ENCODE assay signal across 18 mouse cellular contexts in genomic region chr7:100100031-100100595, GRCm38 (mm10). TPM values are rescaled to one million over a fixed set of nuclear protein-coding genes. Genes with fewer than 3 reads are reported as not detected.
DNase-seq lines count a peak whose midpoint lies in the region; ATAC-seq and TF ChIP-seq lines count a peak whose summit lies in the region.
"Had no signal": no experiment of that assay in that cellular context is flagged by ENCODE, and none has a peak within 500 bp of the region (broad histone marks: within the 10 kb centered on the region; RNA-seq: fewer than 3 reads in every experiment).

No protein-coding gene starts in this region.

- TF ChIP-seq CTCF in CH12.LX (conservative IDR thresholded peaks at IDR 0.05 in 1 of 2, IDR thresholded peaks at IDR 0.05 in 1 of 2; ENCODE audit: low read depth in 2 of 2, low read length in 2 of 2): no peak

- no peaks in the 10 kb centered on the region for H3K4me1 ChIP-seq in forebrain, embryonic 11.5 days (replicated peaks; ENCODE audit: control insufficient read depth, insufficient read depth, low read length)
- no peaks in the 10 kb centered on the region for H3K4me1 ChIP-seq in forebrain, embryonic 14.5 days (ENCODE audit: control insufficient read depth, insufficient read depth, low read length)
- H3K4me1 ChIP-seq in CH12.LX (ENCODE audit: control insufficient read depth in 1 of 2, insufficient read depth in 2 of 2): peaks cover 5 to 56% of the 10 kb centered on the region in 2 experiments; a peak in 3 of 4 replicates
- no peaks in the 10 kb centered on the region for H3K4me1 ChIP-seq in forebrain, embryonic 13.5 days
- H3K4me1 ChIP-seq: embryonic facial prominence, embryonic 10.5 days; forebrain, embryonic 10.5 days; heart, embryonic 12.5 days; midbrain, embryonic 10.5 days had no signal

- no peak overlapping the region for H3K27ac ChIP-seq in forebrain, embryonic 11.5 days (ENCODE audit: low read depth, low read length)
- H3K27ac ChIP-seq in forebrain, embryonic 14.5 days (ENCODE audit: low read depth, low read length): no peak overlapping the region
- H3K27ac ChIP-seq in CH12.LX (ENCODE audit: insufficient read depth, low read depth): no peak overlapping the region
- H3K27ac ChIP-seq in forebrain, embryonic 13.5 days: no peak overlapping the region
- H3K27ac ChIP-seq: embryonic facial prominence, embryonic 10.5 days; forebrain, embryonic 10.5 days; midbrain, embryonic 10.5 days had no signal

- no peaks in the 10 kb centered on the region for H3K9me3 ChIP-seq in forebrain, embryonic 11.5 days (ENCODE audit: control insufficient read depth, low read length)
- no peaks in the 10 kb centered on the region for H3K9me3 ChIP-seq in forebrain, embryonic 14.5 days (replicated peaks; ENCODE audit: control insufficient read depth, low read length)
- H3K9me3 ChIP-seq in CH12.LX (replicated peaks; ENCODE audit: low read length): peaks cover 4% of the 10 kb centered on the region
- no peaks in the 10 kb centered on the region for H3K9me3 ChIP-seq in forebrain, embryonic 13.5 days (replicated peaks)
- H3K9me3 ChIP-seq: embryonic facial prominence, embryonic 10.5 days; forebrain, embryonic 10.5 days; heart, embryonic 12.5 days; midbrain, embryonic 10.5 days had no signal

- H3K36me3 ChIP-seq in forebrain, embryonic 11.5 days (ENCODE audit: control insufficient read depth, insufficient read depth, low read length): peaks cover 10% of the 10 kb centered on the region; the same call in 1 of the 2 replicates
- H3K36me3 ChIP-seq in forebrain, embryonic 14.5 days (ENCODE audit: control insufficient read depth, insufficient read depth, low read length): peaks cover 78% of the 10 kb centered on the region
- peaks cover 53 to 78% of the 10 kb centered on the region in 2 experiments for H3K36me3 ChIP-seq in CH12.LX (replicated peaks in 1 of 2; ENCODE audit: control insufficient read depth in 1 of 2, insufficient read depth in 1 of 2, low read length in 1 of 2)
- peaks cover 90% of the 10 kb centered on the region for H3K36me3 ChIP-seq in forebrain, embryonic 13.5 days (ENCODE audit: poor library complexity, severe bottlenecking)

- H3K4me2 ChIP-seq in forebrain, embryonic 11.5 days (ENCODE audit: low read depth, low read length, severe bottlenecking): no peak overlapping the region
- H3K4me2 ChIP-seq in forebrain, embryonic 14.5 days (ENCODE audit: low read length): no peak overlapping the region
- H3K4me2 ChIP-seq in CH12.LX (ENCODE audit: insufficient read depth, low read depth, poor library complexity, severe bottlenecking): no peak overlapping the region
- H3K4me2 ChIP-seq in forebrain, embryonic 13.5 days: no peak overlapping the region
- H3K4me2 ChIP-seq: heart, embryonic 12.5 days had no signal

- peaks cover 4% of the 10 kb centered on the region for H3K79me2 ChIP-seq in CH12.LX (replicated peaks; ENCODE audit: control insufficient read depth, extremely low read depth, insufficient read depth, poor library complexity, severe bottlenecking)

- ATAC-seq in forebrain, embryonic 11.5 days (replicated peaks; ENCODE audit: low FRiP score): no peak
- ATAC-seq in forebrain, embryonic 14.5 days: no peak
- peak; percentile 78 for ATAC-seq in megakaryocyte progenitor cell, adult 5-6 weeks (replicated peaks; ENCODE audit: poor library complexity)
- ATAC-seq in forebrain, embryonic 13.5 days: no peak

- no peak for TF ChIP-seq EP300 in CH12.LX (IDR thresholded peaks at IDR 0.05; ENCODE audit: low read length)

- no peak for TF ChIP-seq RAD21 in CH12.LX (IDR thresholded peaks at IDR 0.05; ENCODE audit: low read depth, low read length)

- no peak for TF ChIP-seq POLR2A in CH12.LX (IDR thresholded peaks at IDR 0.05; ENCODE audit: low read depth, low read length)

- H3K9ac ChIP-seq in forebrain, embryonic 11.5 days (ENCODE audit: low read length): no peak overlapping the region
- no peak overlapping the region for H3K9ac ChIP-seq in forebrain, embryonic 14.5 days (ENCODE audit: low read length)
- no peak overlapping the region for H3K9ac ChIP-seq in CH12.LX (ENCODE audit: insufficient read depth, low read depth)
- no peak overlapping the region for H3K9ac ChIP-seq in forebrain, embryonic 13.5 days
- H3K9ac ChIP-seq: heart, embryonic 12.5 days had no signal

- H3K27me3 ChIP-seq in forebrain, embryonic 11.5 days (ENCODE audit: control insufficient read depth, insufficient read depth, low read length): no peaks in the 10 kb centered on the region
- no peaks in the 10 kb centered on the region for H3K27me3 ChIP-seq in forebrain, embryonic 14.5 days (replicated peaks; ENCODE audit: control insufficient read depth, insufficient read depth, low read length)
- no peaks in the 10 kb centered on the region for H3K27me3 ChIP-seq in CH12.LX (replicated peaks)
- no peaks in the 10 kb centered on the region for H3K27me3 ChIP-seq in forebrain, embryonic 13.5 days
- H3K27me3 ChIP-seq: heart, embryonic 12.5 days had no signal

- 90% methylated on average over 5 of the region's 5 CpGs for WGBS in forebrain, embryonic 11.5 days
- 92% methylated on average over 5 of the region's 5 CpGs for WGBS in forebrain, embryonic 14.5 days
- WGBS in forebrain, embryonic 13.5 days: 90% methylated on average over 5 of the region's 5 CpGs

- no peak overlapping the region for H3K4me3 ChIP-seq in forebrain, embryonic 11.5 days (ENCODE audit: low read depth, low read length)
- H3K4me3 ChIP-seq in forebrain, embryonic 14.5 days (ENCODE audit: low read depth, low read length): no peak overlapping the region
- H3K4me3 ChIP-seq in CH12.LX (replicated peaks in 1 of 3; ENCODE audit: low read depth in 2 of 3, low read length in 2 of 3, poor library complexity in 1 of 3): no peak overlapping the region
- H3K4me3 ChIP-seq in forebrain, embryonic 13.5 days: no peak overlapping the region
- H3K4me3 ChIP-seq: embryonic facial prominence, embryonic 10.5 days; forebrain, embryonic 10.5 days; heart, embryonic 12.5 days; midbrain, embryonic 10.5 days; myocyte had no signal

- intact Hi-C loops in left cerebral cortex, postnatal 4 days (cut with DNase I): loop anchor here (5.0 to 10.0 kb wide), 2 partner anchors 93 to 175 kb away; partner anchors contain the start of gene Chrdl2

- in situ Hi-C loops in CH12.LX (cut with MboI; ENCODE audit: low pct_ligation_motif_present, low pct_unique_long_range_greater_than_20kb, low sequenced_read_pairs): no loop called here

- dilution Hi-C loops in CH12.LX (cut with MboI; ENCODE audit: extremely low pct_ligation_motif_present, extremely low pct_unique_long_range_greater_than_20kb, low sequenced_read_pairs): no loop called here

- peak; percentile 11 for DNase-seq in forebrain, embryonic 11.5 days (ENCODE audit: low spot score)
- DNase-seq in forebrain, embryonic 14.5 days (ENCODE audit: low spot score): no peak
- DNase-seq in CH12.LX (ENCODE audit: extremely low read depth): peak; percentile 41
- peak; percentile 42 for DNase-seq in c-Kit-positive CD71-positive TER-119-positive erythroid progenitor cells, embryonic 14.5 days (ENCODE audit: low spot score)
- no peak for DNase-seq in left cerebral cortex, postnatal 4 days
- DNase-seq in layer of hippocampus, postnatal 36 days: no peak
- DNase-seq: cerebellum, adult 9-11 months; kidney, adult 11 months; lung, adult 18-20 months; right cerebral cortex, postnatal 4 days; thymus, adult 18-20 months had no signal

TF ChIP-seq in CH12.LX, 34 proteins besides CTCF, POLR2A, EP300 and RAD21:
- TF ChIP-seq E2F4 (IDR thresholded peaks at IDR 0.05; ENCODE audit: insufficient replicate concordance, low read depth, low read length) (no peak), NELFE (IDR thresholded peaks at IDR 0.05; ENCODE audit: low read depth, low read length) (no peak), KAT2A (IDR thresholded peaks at IDR 0.05; ENCODE audit: insufficient replicate concordance, low read length) (no peak), POLR2AphosphoS2 (IDR thresholded peaks at IDR 0.05; ENCODE audit: low read depth, low read length) (no peak), JUN (IDR thresholded peaks at IDR 0.05; ENCODE audit: insufficient read depth, low read depth, low read length) (no peak), USF2 (conservative IDR thresholded peaks at IDR 0.05; ENCODE audit: low read depth, low read length) (no peak), JUND (conservative IDR thresholded peaks at IDR 0.05; ENCODE audit: low read depth, low read length) (no peak), CHD2 (IDR thresholded peaks at IDR 0.05; ENCODE audit: low read length) (no peak)

RNA-seq across cellular contexts. Expression of gene Pold3, which starts 21.3 kb away (rescaled TPM):
- 116 and 121 TPM in 2 replicates for polyA plus RNA-seq in forebrain, embryonic 11.5 days (2014; fragmentation: Nextera tagmentation; extraction: Ambion mirVana)
- polyA plus RNA-seq in forebrain, embryonic 14.5 days (2014; fragmentation: Nextera tagmentation; extraction: Ambion mirVana): 49.9 and 54.1 TPM in 2 replicates
- 59.5 and 61.0 TPM in 2 replicates for total RNA-seq in CH12.LX (2012; rRNA removed)
- total RNA-seq in CH12.LX (2014; rRNA removed): 88.0 and 94.3 TPM in 2 replicates
- polyA plus RNA-seq in CH12.LX (2012; ENCODE audit: insufficient read length, low read depth): 120 and 121 TPM in 2 replicates
- 49.4 and 51.4 TPM in 2 replicates for total RNA-seq in megakaryocyte progenitor cell, adult 5-6 weeks (2015)
- 119 and 166 TPM in 2 replicates for total RNA-seq in megakaryocyte progenitor cell, adult 5-6 weeks (2017)
- polyA plus RNA-seq in forebrain, embryonic 13.5 days (2015; fragmentation: Nextera tagmentation; extraction: Ambion mirVana): 71.4 and 78.4 TPM in 2 replicates
- total RNA-seq in left cerebral cortex, postnatal 4 days (2021): 10 to 100 TPM; 49.6 to 51.8 TPM
- total RNA-seq in layer of hippocampus, postnatal 36 days (2021): 10 to 100 TPM; 32.1 to 33.5 TPM

RNA-seq across cellular contexts. Expression of gene Lipt2, which starts 59.0 kb away (rescaled TPM):
- polyA plus RNA-seq in forebrain, embryonic 11.5 days (2014; fragmentation: Nextera tagmentation; extraction: Ambion mirVana): 20.4 and 22.5 TPM in 2 replicates
- polyA plus RNA-seq in forebrain, embryonic 14.5 days (2014; fragmentation: Nextera tagmentation; extraction: Ambion mirVana): 19.6 and 24.0 TPM in 2 replicates
- total RNA-seq in CH12.LX (2012; rRNA removed): 5.3 and 5.7 TPM in 2 replicates
- 15.0 and 15.4 TPM in 2 replicates for total RNA-seq in CH12.LX (2014; rRNA removed)
- 7.7 and 10.3 TPM in 2 replicates for polyA plus RNA-seq in CH12.LX (2012; ENCODE audit: insufficient read length, low read depth)
- total RNA-seq in megakaryocyte progenitor cell, adult 5-6 weeks (2015): 11.8 and 12.4 TPM in 2 replicates
- total RNA-seq in megakaryocyte progenitor cell, adult 5-6 weeks (2017): 5.5 and 13.3 TPM in 2 replicates
- polyA plus RNA-seq in forebrain, embryonic 13.5 days (2015; fragmentation: Nextera tagmentation; extraction: Ambion mirVana): 16.3 and 17.1 TPM in 2 replicates
- total RNA-seq in left cerebral cortex, postnatal 4 days (2021): 1 to 10 TPM; 6.8 to 7.6 TPM
- total RNA-seq in layer of hippocampus, postnatal 36 days (2021): 1 to 10 TPM; 5.7 to 7.1 TPM

Comparison
In these comparisons a context has a peak if more than half of its experiments do, and no peak if none do; other contexts are left out.
1. DNase-seq: peak in forebrain, embryonic 11.5 days (single experiment), CH12.LX (single experiment) and c-Kit-positive CD71-positive TER-119-positive erythroid progenitor cells, embryonic 14.5 days (single experiment); none in forebrain, embryonic 14.5 days (single experiment), left cerebral cortex, postnatal 4 days (single experiment) and layer of hippocampus, postnatal 36 days (0 of 2).